8 mouse cellular contexts compared by ENCODE assay signal in genomic region chr8:85840657-85841488, GRCm38 (mm10). TPM values are rescaled to one million over a fixed set of nuclear protein-coding genes. Genes with fewer than 3 reads are reported as not detected.
DNase-seq lines count a peak whose midpoint lies in the region; ATAC-seq lines count a peak whose summit lies in the region.

Gene Itfg1, minus strand, starts transcription at chr8:85840921.
Gene Phkb, plus strand, starts transcription at chr8:85840959.

- H3K9me3 ChIP-seq in hindbrain, embryonic 11.5 days (ENCODE audit: control insufficient read depth, low read length) = no peaks in the 10 kb centered on the region

- peak; percentile 99 for ATAC-seq in hindbrain, embryonic 11.5 days (ENCODE audit: low FRiP score)

- no peaks in the 10 kb centered on the region for H3K4me1 ChIP-seq in hindbrain, embryonic 11.5 days (replicated peaks; ENCODE audit: control insufficient read depth, insufficient read depth, low read length)

- H3K27ac ChIP-seq in hindbrain, embryonic 11.5 days (ENCODE audit: low read depth, low read length) = peak within 1 kb of the TSS; percentile 96

- H3K27me3 ChIP-seq in hindbrain, embryonic 11.5 days (ENCODE audit: control insufficient read depth, insufficient read depth, low read length) = no peaks in the 10 kb centered on the region

- no peaks in the 10 kb centered on the region for H3K36me3 ChIP-seq in hindbrain, embryonic 11.5 days (ENCODE audit: control insufficient read depth, insufficient read depth, low read length)

- peak within 1 kb of the TSS; percentile 68 for H3K4me2 ChIP-seq in hindbrain, embryonic 11.5 days (replicated peaks; ENCODE audit: low read depth, low read length)

- peak; percentile 92 for DNase-seq in MN1 (ENCODE audit: low spot score)
- peak; percentile 84 for DNase-seq in cerebellum, adult 9-10 months
- peak; percentile 67 to 87 for DNase-seq in frontal cortex, adult 2 months (ENCODE audit: extremely low spot score in 1 of 2, low spot score in 1 of 2)
- peak; percentile 94 for DNase-seq in hindbrain, embryonic 11.5 days (ENCODE audit: low spot score)
- DNase-seq in layer of hippocampus, postnatal 10 days (ENCODE audit: low spot score in 2 of 2) = peak; percentile 92 to 96
- peak; percentile 94 for DNase-seq in lung, postnatal 10 days
- peak; percentile 91 for DNase-seq in ovary, postnatal 36 days (ENCODE audit: low spot score)
- DNase-seq in thymus, postnatal 25 days = peak; percentile 94

- H3K4me3 ChIP-seq in hindbrain, embryonic 11.5 days (ENCODE audit: low read depth, low read length) = peak within 1 kb of the TSS; percentile 88

- under 1% methylated on average over 47 of the region's 54 CpGs for WGBS in hindbrain, embryonic 11.5 days

- peak within 1 kb of the TSS; percentile 98 for H3K9ac ChIP-seq in hindbrain, embryonic 11.5 days (ENCODE audit: low read depth, low read length)

RNA-seq across cellular contexts. Expression of gene Itfg1, which starts in this region (rescaled TPM):
- 83.3 and 86.7 TPM in 2 replicates for polyA plus RNA-seq in frontal cortex, adult 2 months (2012; rRNA removed)
- 110 and 111 TPM in 2 replicates for polyA plus RNA-seq in hindbrain, embryonic 11.5 days (2014; fragmentation: Nextera tagmentation; extraction: Ambion mirVana)
- total RNA-seq in layer of hippocampus, postnatal 10 days (2021) = 100 to 1,000 TPM; 151 to 179 TPM

RNA-seq across cellular contexts. Expression of gene Phkb, which starts in this region (rescaled TPM):
- 27.8 and 31.5 TPM in 2 replicates for polyA plus RNA-seq in frontal cortex, adult 2 months (2012; rRNA removed)
- 51.5 and 54.3 TPM in 2 replicates for polyA plus RNA-seq in hindbrain, embryonic 11.5 days (2014; fragmentation: Nextera tagmentation; extraction: Ambion mirVana)
- 10 to 100 TPM; 32.5 to 34.7 TPM for total RNA-seq in layer of hippocampus, postnatal 10 days (2021)

Comparison
In these comparisons a context has a peak if more than half of its experiments do, and no peak if none do; other contexts are left out.
1. Peak in every context shown above with its lines: DNase-seq, ATAC-seq, H3K4me3 ChIP-seq and H3K27ac ChIP-seq.